Comparison of ENCODE assay signal across 15 mouse cellular contexts in the genomic region with DNA sequence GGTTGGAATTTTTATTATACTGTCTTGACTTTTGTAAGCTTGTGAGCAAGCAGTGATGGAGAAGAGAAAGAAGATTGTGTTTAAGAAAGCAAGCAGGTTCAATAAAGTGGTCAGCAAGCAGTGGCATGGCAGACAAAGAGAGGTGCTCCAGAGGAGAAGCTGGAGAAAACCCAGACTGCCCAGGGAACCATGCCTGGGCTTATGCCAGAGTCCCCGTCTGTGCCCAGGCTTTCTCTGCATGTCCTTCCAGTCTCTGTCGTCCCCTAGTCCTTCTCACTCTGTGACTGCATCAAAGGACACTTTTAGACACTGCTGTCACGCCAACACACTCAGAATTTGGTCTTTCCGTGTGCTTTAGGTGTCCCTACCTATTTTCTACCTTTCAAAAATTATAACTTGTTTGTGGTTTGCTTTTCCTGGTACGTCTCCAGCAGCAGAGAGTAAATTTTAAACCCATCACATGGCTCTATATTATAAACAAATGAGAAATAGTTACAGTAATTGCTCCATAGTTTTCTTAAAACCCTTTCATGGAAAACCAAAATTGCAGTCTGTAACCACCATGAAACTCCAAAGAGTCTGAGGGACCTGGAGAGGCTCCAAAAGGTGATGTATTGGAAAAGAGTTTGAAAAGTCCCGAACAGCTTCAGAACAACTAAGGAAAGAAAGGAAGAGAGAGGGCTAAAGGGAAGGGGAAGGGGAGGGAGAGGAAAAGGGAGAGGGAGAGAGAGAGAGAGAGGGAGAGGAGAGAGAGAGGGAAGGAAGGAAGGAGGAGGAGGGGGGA. TPM values are rescaled to one million over a fixed set of nuclear protein-coding genes. Genes with fewer than 3 reads are reported as not detected.
"Had no signal": no experiment of that assay in that cellular context is flagged by ENCODE, and none has a peak within 500 bp of the region (broad histone marks: within the 10 kb centered on the region; RNA-seq: fewer than 3 reads in every experiment).

No protein-coding gene starts in this region.

- H3K27ac ChIP-seq: kidney, postnatal 0 days; limb, embryonic 12.5 days; liver, embryonic 12.5 days; midbrain, embryonic 10.5 days; midbrain, embryonic 15.5 days; neural tube, embryonic 12.5 days; stomach, postnatal 0 days had no signal

- H3K4me1 ChIP-seq: limb, embryonic 12.5 days; midbrain, embryonic 10.5 days; midbrain, embryonic 15.5 days; neural tube, embryonic 12.5 days had no signal

- H3K9me3 ChIP-seq: limb, embryonic 12.5 days; liver, embryonic 12.5 days; midbrain, embryonic 10.5 days; midbrain, embryonic 15.5 days; neural tube, embryonic 12.5 days had no signal

- DNase-seq: kidney, adult 9 months; kidney, postnatal 36 days; lung, embryonic 14.5 days; lung, postnatal 10 days; lung, postnatal 4 days; right cerebral cortex, postnatal 14 days; thymus, postnatal 14 days had no signal

- H3K36me3 ChIP-seq: limb, embryonic 12.5 days; liver, embryonic 12.5 days; midbrain, embryonic 10.5 days; midbrain, embryonic 15.5 days; neural tube, embryonic 12.5 days had no signal

- H3K27me3 ChIP-seq: limb, embryonic 12.5 days; liver, embryonic 12.5 days; midbrain, embryonic 15.5 days; neural tube, embryonic 12.5 days had no signal

- H3K4me2 ChIP-seq: limb, embryonic 12.5 days; liver, embryonic 12.5 days; lung, embryonic 14.5 days; midbrain, embryonic 15.5 days; neural tube, embryonic 12.5 days had no signal

- H3K4me3 ChIP-seq: limb, embryonic 12.5 days; liver, embryonic 12.5 days; midbrain, embryonic 10.5 days; midbrain, embryonic 15.5 days; neural tube, embryonic 12.5 days had no signal

- H3K9ac ChIP-seq: limb, embryonic 12.5 days; liver, embryonic 12.5 days; lung, embryonic 14.5 days; midbrain, embryonic 15.5 days; neural tube, embryonic 12.5 days had no signal

- ATAC-seq: liver, embryonic 12.5 days; midbrain, embryonic 15.5 days had no signal

RNA-seq across cellular contexts. Expression of a gene that starts 34.2 kb away (rescaled TPM):
- polyA plus RNA-seq: small intestine, adult 2 months had no signal
